Mouse (Mus musculus) lung, adult 2 months (tissue): Measurements from ENCODE around the gene Ak3.

Experiments
- CTCF ChIP-seq: fragments of 200-500 bp; IDR thresholded peaks from 2 replicates; pipeline ENCODE4 v1.5.1; 2011; ENCODE audit warnings: mild to moderate bottlenecking, low read length, control low read depth; ENCODE audit not compliant: insufficient read depth
- POLR2A ChIP-seq: fragments of 200-500 bp; IDR thresholded peaks from 2 replicates; pipeline ENCODE4 v1.6.1; 2011; ENCODE audit warnings: low read depth, mild to moderate bottlenecking, control low read depth, low read length, borderline replicate concordance; ENCODE audit errors: extremely low read depth

DNA sequence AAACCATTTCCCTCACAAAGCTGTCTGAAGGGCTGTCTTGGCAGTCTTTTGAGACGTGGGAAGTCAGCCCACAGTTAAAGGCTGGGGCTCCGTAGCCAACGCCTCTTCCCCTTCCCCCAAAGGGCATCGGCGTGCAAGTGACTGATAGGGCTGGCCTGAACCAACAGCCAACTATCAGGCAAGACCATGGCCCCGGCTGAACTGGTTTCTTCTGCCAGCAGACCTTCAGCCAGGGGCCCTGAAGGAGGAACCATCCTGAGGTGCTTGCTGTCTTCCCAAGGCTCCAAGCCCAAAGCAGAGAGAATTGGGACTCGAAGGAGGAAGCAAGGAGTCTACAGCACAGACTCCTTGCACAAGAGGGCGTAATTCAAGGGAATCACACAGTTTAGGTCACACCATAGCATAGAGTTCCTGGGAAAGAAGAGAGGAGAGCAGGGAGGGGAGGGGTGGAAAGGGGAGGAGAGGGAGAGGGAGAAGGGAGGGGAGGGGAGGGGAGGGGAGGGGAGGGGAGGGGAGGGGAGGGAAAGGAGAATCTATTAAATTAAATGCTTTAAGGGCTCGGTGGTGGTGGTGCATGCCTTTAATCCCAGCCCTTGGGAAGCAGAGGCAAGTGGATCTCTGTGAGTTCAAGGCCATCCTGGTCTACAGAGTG lies 16.8 kb upstream of the Ak3 start:
- no peak for TF ChIP-seq POLR2A
- no peak for TF ChIP-seq CTCF
